Comparison of ENCODE assay signal across 10 mouse cellular contexts in genomic region chr13:94059373-94059772, GRCm38 (mm10). TPM values are rescaled to one million over a fixed set of nuclear protein-coding genes. Genes with fewer than 3 reads are reported as not detected.
DNase-seq lines count a peak whose midpoint lies in the region; ATAC-seq lines count a peak whose summit lies in the region.
"Had no signal": no experiment of that assay in that cellular context is flagged by ENCODE, and none has a peak within 500 bp of the region (broad histone marks: within the 10 kb centered on the region; RNA-seq: fewer than 3 reads in every experiment).

No protein-coding gene starts in this region.

- no peaks in the 10 kb centered on the region for H3K9me3 ChIP-seq in hindbrain, embryonic 10.5 days
- no peaks in the 10 kb centered on the region for H3K9me3 ChIP-seq in hindbrain, embryonic 16.5 days (ENCODE audit: control insufficient read depth, low read length)
- H3K9me3 ChIP-seq in midbrain, embryonic 12.5 days: no peaks in the 10 kb centered on the region
- no peaks in the 10 kb centered on the region for H3K9me3 ChIP-seq in midbrain, embryonic 16.5 days (replicated peaks; ENCODE audit: control insufficient read depth, low read length, poor library complexity, severe bottlenecking)
- no peaks in the 10 kb centered on the region for H3K9me3 ChIP-seq in embryonic facial prominence, embryonic 14.5 days (ENCODE audit: control insufficient read depth, low read length)
- no peaks in the 10 kb centered on the region for H3K9me3 ChIP-seq in limb, embryonic 15.5 days
- H3K9me3 ChIP-seq: forebrain, embryonic 12.5 days; liver, embryonic 15.5 days had no signal

- peak overlapping the region; percentile 83; the same call in 1 of the 2 replicates for H3K4me3 ChIP-seq in hindbrain, embryonic 10.5 days
- no peak overlapping the region for H3K4me3 ChIP-seq in hindbrain, embryonic 16.5 days (ENCODE audit: low read length)
- no peak overlapping the region for H3K4me3 ChIP-seq in midbrain, embryonic 12.5 days
- H3K4me3 ChIP-seq in midbrain, embryonic 16.5 days (ENCODE audit: low read depth, low read length): no peak overlapping the region
- H3K4me3 ChIP-seq in embryonic facial prominence, embryonic 14.5 days (ENCODE audit: low read depth, low read length): peak overlapping the region; percentile 95
- peak overlapping the region; percentile 86 for H3K4me3 ChIP-seq in limb, embryonic 15.5 days

- ATAC-seq in hindbrain, embryonic 16.5 days: no peak
- no peak for ATAC-seq in midbrain, embryonic 12.5 days (ENCODE audit: low FRiP score, low read depth)
- ATAC-seq in midbrain, embryonic 16.5 days: no peak
- no peak for ATAC-seq in embryonic facial prominence, embryonic 14.5 days (ENCODE audit: low read depth)
- no peak for ATAC-seq in limb, embryonic 15.5 days (ENCODE audit: insufficient number of reproducible peaks, low FRiP score, low TSS enrichment, low read depth)

- H3K27ac ChIP-seq in hindbrain, embryonic 10.5 days: no peak overlapping the region
- H3K27ac ChIP-seq in hindbrain, embryonic 16.5 days (ENCODE audit: low read depth, low read length): no peak overlapping the region
- no peak overlapping the region for H3K27ac ChIP-seq in midbrain, embryonic 12.5 days (replicated peaks)
- H3K27ac ChIP-seq in midbrain, embryonic 16.5 days (ENCODE audit: low read length): no peak overlapping the region
- H3K27ac ChIP-seq in embryonic facial prominence, embryonic 14.5 days (replicated peaks; ENCODE audit: low read depth, low read length): no peak overlapping the region
- H3K27ac ChIP-seq in limb, embryonic 15.5 days: no peak overlapping the region
- H3K27ac ChIP-seq: forebrain, embryonic 12.5 days; liver, embryonic 15.5 days had no signal

- peaks cover 68% of the 10 kb centered on the region for H3K4me1 ChIP-seq in hindbrain, embryonic 10.5 days (replicated peaks)
- H3K4me1 ChIP-seq in hindbrain, embryonic 16.5 days (ENCODE audit: control insufficient read depth, insufficient read depth, low read depth, low read length): peaks cover 13% of the 10 kb centered on the region
- H3K4me1 ChIP-seq in midbrain, embryonic 12.5 days: peaks cover 31% of the 10 kb centered on the region
- peaks cover 13% of the 10 kb centered on the region for H3K4me1 ChIP-seq in midbrain, embryonic 16.5 days (ENCODE audit: control insufficient read depth, insufficient read depth, low read length)
- peaks cover 22% of the 10 kb centered on the region for H3K4me1 ChIP-seq in embryonic facial prominence, embryonic 14.5 days (ENCODE audit: control insufficient read depth, insufficient read depth, low read length)
- H3K4me1 ChIP-seq in limb, embryonic 15.5 days: peaks cover 41% of the 10 kb centered on the region

- no peaks in the 10 kb centered on the region for H3K36me3 ChIP-seq in hindbrain, embryonic 10.5 days
- no peaks in the 10 kb centered on the region for H3K36me3 ChIP-seq in hindbrain, embryonic 16.5 days (ENCODE audit: control insufficient read depth, insufficient read depth, low read length)
- no peaks in the 10 kb centered on the region for H3K36me3 ChIP-seq in midbrain, embryonic 12.5 days
- no peaks in the 10 kb centered on the region for H3K36me3 ChIP-seq in midbrain, embryonic 16.5 days (ENCODE audit: control insufficient read depth, insufficient read depth, low read length)
- H3K36me3 ChIP-seq in embryonic facial prominence, embryonic 14.5 days (ENCODE audit: control insufficient read depth, insufficient read depth, low read length): no peaks in the 10 kb centered on the region
- H3K36me3 ChIP-seq in limb, embryonic 15.5 days: no peaks in the 10 kb centered on the region
- H3K36me3 ChIP-seq: forebrain, embryonic 12.5 days; liver, embryonic 15.5 days had no signal

- no peak for DNase-seq in hindbrain, embryonic 10.5 days (ENCODE audit: low spot score)
- no peak for DNase-seq in embryonic facial prominence, embryonic 14.5 days (ENCODE audit: low spot score)
- DNase-seq in frontal cortex, postnatal 14 days (ENCODE audit: low spot score in 2 of 2): no peak
- no peak for DNase-seq in thymus, postnatal 14 days

- H3K4me2 ChIP-seq in hindbrain, embryonic 16.5 days (ENCODE audit: low read length): no peak overlapping the region; the same call in 1 of the 2 replicates
- H3K4me2 ChIP-seq in midbrain, embryonic 12.5 days (replicated peaks): 0 out of 2 replicates have a peak overlapping the region, but pooled peaks have one; percentile 97
- no peak overlapping the region for H3K4me2 ChIP-seq in midbrain, embryonic 16.5 days (ENCODE audit: low read length)
- peak overlapping the region; percentile 86 for H3K4me2 ChIP-seq in embryonic facial prominence, embryonic 14.5 days (ENCODE audit: low read depth, low read length)
- H3K4me2 ChIP-seq in limb, embryonic 15.5 days: peak overlapping the region; percentile 82; the same call in 1 of the 2 replicates

- H3K27me3 ChIP-seq in hindbrain, embryonic 10.5 days (ENCODE audit: insufficient read depth, poor library complexity, severe bottlenecking): peaks cover 64% of the 10 kb centered on the region
- H3K27me3 ChIP-seq in hindbrain, embryonic 16.5 days (replicated peaks; ENCODE audit: control insufficient read depth, insufficient read depth, low read length): peaks cover 10% of the 10 kb centered on the region; the same call in 1 of the 2 replicates
- peaks cover 73% of the 10 kb centered on the region for H3K27me3 ChIP-seq in midbrain, embryonic 12.5 days
- H3K27me3 ChIP-seq in midbrain, embryonic 16.5 days (ENCODE audit: control insufficient read depth, insufficient read depth, low read depth, low read length): peaks cover 5% of the 10 kb centered on the region
- H3K27me3 ChIP-seq in embryonic facial prominence, embryonic 14.5 days (replicated peaks; ENCODE audit: control insufficient read depth, insufficient read depth, low read length): no peaks in the 10 kb centered on the region
- no peaks in the 10 kb centered on the region for H3K27me3 ChIP-seq in limb, embryonic 15.5 days

- 88% methylated on average over 4 of the region's 4 CpGs for WGBS in hindbrain, embryonic 10.5 days
- WGBS in hindbrain, embryonic 16.5 days: 89% methylated on average over 4 of the region's 4 CpGs
- 85% methylated on average over 4 of the region's 4 CpGs for WGBS in midbrain, embryonic 12.5 days
- 89% methylated on average over 4 of the region's 4 CpGs for WGBS in midbrain, embryonic 16.5 days
- WGBS in embryonic facial prominence, embryonic 14.5 days: 90% methylated on average over 4 of the region's 4 CpGs
- 86% methylated on average over 4 of the region's 4 CpGs for WGBS in limb, embryonic 15.5 days

- H3K9ac ChIP-seq in hindbrain, embryonic 16.5 days (ENCODE audit: low read depth, low read length): no peak overlapping the region
- H3K9ac ChIP-seq in midbrain, embryonic 12.5 days (replicated peaks): no peak overlapping the region
- no peak overlapping the region for H3K9ac ChIP-seq in midbrain, embryonic 16.5 days (ENCODE audit: low read depth, low read length)
- H3K9ac ChIP-seq in embryonic facial prominence, embryonic 14.5 days (ENCODE audit: low read depth, low read length): no peak overlapping the region
- no peak overlapping the region for H3K9ac ChIP-seq in limb, embryonic 15.5 days
- H3K9ac ChIP-seq: forebrain, embryonic 12.5 days; liver, embryonic 15.5 days had no signal

RNA-seq across cellular contexts. Expression of gene Lhfpl2, which starts 1.8 kb away (rescaled TPM):
- polyA plus RNA-seq in hindbrain, embryonic 10.5 days (2016; fragmentation: Nextera tagmentation; extraction: Ambion mirVana): 19.7 and 20.9 TPM in 2 replicates
- polyA plus RNA-seq in hindbrain, embryonic 16.5 days (2015; fragmentation: Nextera tagmentation; extraction: Ambion mirVana): 21.0 and 21.6 TPM in 2 replicates
- 20.4 and 22.3 TPM in 2 replicates for polyA plus RNA-seq in midbrain, embryonic 12.5 days (2016; fragmentation: Nextera tagmentation; extraction: Ambion mirVana)
- polyA plus RNA-seq in midbrain, embryonic 16.5 days (2015; fragmentation: Nextera tagmentation; extraction: Ambion mirVana): 15.9 and 16.3 TPM in 2 replicates
- 81.8 and 91.3 TPM in 2 replicates for polyA plus RNA-seq in embryonic facial prominence, embryonic 14.5 days (2014; fragmentation: Nextera tagmentation; extraction: Ambion mirVana)
- polyA plus RNA-seq in limb, embryonic 15.5 days (2015; fragmentation: Nextera tagmentation; extraction: Ambion mirVana): 74.3 and 75.2 TPM in 2 replicates

Comparison
In these comparisons a context has a peak if more than half of its experiments do, and no peak if none do; other contexts are left out.
1. H3K4me3 ChIP-seq: peak in hindbrain, embryonic 10.5 days (single experiment), embryonic facial prominence, embryonic 14.5 days (single experiment) and limb, embryonic 15.5 days (single experiment); none in hindbrain, embryonic 16.5 days (single experiment), midbrain, embryonic 12.5 days (single experiment) and midbrain, embryonic 16.5 days (single experiment).
2. H3K4me2 ChIP-seq: peak in midbrain, embryonic 12.5 days (single experiment), embryonic facial prominence, embryonic 14.5 days (single experiment) and limb, embryonic 15.5 days (single experiment); none in hindbrain, embryonic 16.5 days (single experiment) and midbrain, embryonic 16.5 days (single experiment).